Mouse (Mus musculus): ENCODE data around the gene Pcbp3. TPM values are rescaled to one million over a fixed set of nuclear protein-coding genes. Genes with fewer than 3 reads are reported as not detected.

Pcbp3 gene
- polyA plus RNA-seq, 1 experiment from 2014 or later, result 11.9 TPM

DNA sequence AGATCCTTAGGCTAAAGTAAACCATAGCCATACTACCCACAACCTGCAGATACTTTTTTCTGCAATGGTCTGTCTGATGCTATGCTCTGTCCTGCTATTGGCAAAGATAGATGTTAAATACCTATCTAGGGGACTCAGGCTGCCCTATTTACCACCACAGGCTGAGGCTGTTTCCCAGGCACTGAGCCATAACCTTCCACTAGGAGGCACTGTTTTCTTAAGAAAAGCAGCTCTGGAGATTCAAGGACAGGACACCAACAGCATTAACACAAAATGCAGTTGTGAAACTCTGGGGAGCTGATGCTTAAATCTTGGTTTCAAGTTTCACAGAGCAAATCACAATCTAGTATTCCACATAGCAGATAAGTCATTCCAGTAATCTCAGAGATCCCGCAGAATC is 170.2 kb downstream of the Pcbp3 start:
- H3K27me3 ChIP-seq (ENCODE audit: control insufficient read depth, insufficient read depth, low read length), result no peaks in the 10 kb centered on the region
- H3K4me1 ChIP-seq (ENCODE audit: control insufficient read depth, insufficient read depth, low read length), result no peaks in the 10 kb centered on the region
- H3K4me2 ChIP-seq (ENCODE audit: low read depth, low read length), result no peak overlapping the region
- no peaks in the 10 kb centered on the region for H3K36me3 ChIP-seq (ENCODE audit: control insufficient read depth, insufficient read depth)
- 42% methylated on average over 1 of the region's 1 CpGs for WGBS
- no peak overlapping the region for H3K27ac ChIP-seq (ENCODE audit: low read length)
- no peak overlapping the region for H3K9ac ChIP-seq (ENCODE audit: low read length)
- H3K9me3 ChIP-seq (replicated peaks; ENCODE audit: control insufficient read depth, low read length), result no peaks in the 10 kb centered on the region
- ATAC-seq (replicated peaks; ENCODE audit: extremely low read depth, insufficient read depth, low FRiP score), result no peak
- no peak overlapping the region for H3K4me3 ChIP-seq (ENCODE audit: low read length)

DNA sequence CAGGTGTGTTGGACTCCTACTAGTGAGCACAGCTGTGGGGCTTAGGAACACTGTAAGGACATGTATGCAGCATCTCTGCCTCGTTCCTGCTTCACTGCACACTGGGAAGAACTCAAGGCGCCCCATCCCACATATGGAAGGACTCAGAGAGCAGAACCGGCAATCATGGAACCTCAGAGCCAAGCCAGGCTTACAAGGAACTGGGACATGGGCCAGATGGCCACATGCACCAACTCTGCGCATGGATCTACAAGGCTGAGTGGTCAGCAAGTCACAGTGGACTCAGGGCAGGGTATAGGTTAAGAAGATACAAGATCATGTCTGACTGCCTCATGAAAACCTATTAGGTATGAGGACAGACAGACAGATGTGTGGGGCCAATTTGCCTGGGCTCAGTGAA is 171.8 kb downstream of the Pcbp3 start:
- H3K4me1 ChIP-seq (ENCODE audit: control insufficient read depth, insufficient read depth, low read length), result no peaks in the 10 kb centered on the region
- no peak overlapping the region for H3K9ac ChIP-seq (ENCODE audit: low read length)
- no peak for ATAC-seq (replicated peaks; ENCODE audit: extremely low read depth, insufficient read depth, low FRiP score)
- H3K4me3 ChIP-seq (ENCODE audit: low read length), result no peak overlapping the region
- H3K9me3 ChIP-seq (replicated peaks; ENCODE audit: control insufficient read depth, low read length), result no peaks in the 10 kb centered on the region
- no peaks in the 10 kb centered on the region for H3K27me3 ChIP-seq (ENCODE audit: control insufficient read depth, insufficient read depth, low read length)
- 78% methylated on average over 4 of the region's 4 CpGs for WGBS
- H3K27ac ChIP-seq (ENCODE audit: low read length), result no peak overlapping the region
- no peaks in the 10 kb centered on the region for H3K36me3 ChIP-seq (ENCODE audit: control insufficient read depth, insufficient read depth)
- H3K4me2 ChIP-seq (ENCODE audit: low read depth, low read length), result no peak overlapping the region

DNA sequence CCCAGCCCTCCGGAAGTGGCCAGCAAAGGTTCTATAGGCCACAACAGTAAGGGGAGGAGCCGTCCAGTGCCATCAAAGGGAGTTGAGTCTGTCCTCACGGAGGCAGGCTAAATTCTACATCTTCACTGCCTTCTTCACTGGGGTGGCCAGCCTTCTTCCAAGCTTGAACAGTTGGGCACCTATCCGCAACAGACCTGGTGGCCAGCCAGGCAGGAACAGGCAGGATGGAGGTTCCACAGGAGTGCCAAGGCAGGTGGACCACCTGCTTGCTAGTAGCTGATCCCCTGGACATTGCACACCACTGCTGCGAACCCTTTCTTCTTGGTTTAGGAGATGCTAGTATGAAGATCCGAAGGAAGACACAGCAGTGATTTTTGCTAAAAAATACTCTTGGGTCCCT is 176.4 kb downstream of the Pcbp3 start:
- WGBS, result 81% methylated on average over 6 of the region's 6 CpGs
- no peak for ATAC-seq (replicated peaks; ENCODE audit: extremely low read depth, insufficient read depth, low FRiP score)
- no peaks in the 10 kb centered on the region for H3K36me3 ChIP-seq (ENCODE audit: control insufficient read depth, insufficient read depth)
- no peak overlapping the region for H3K4me3 ChIP-seq (ENCODE audit: low read length)
- H3K4me2 ChIP-seq (ENCODE audit: low read depth, low read length), result no peak overlapping the region
- H3K9ac ChIP-seq (ENCODE audit: low read length), result no peak overlapping the region
- H3K4me1 ChIP-seq (ENCODE audit: control insufficient read depth, insufficient read depth, low read length), result no peaks in the 10 kb centered on the region
- no peak overlapping the region for H3K27ac ChIP-seq (ENCODE audit: low read length)
- no peaks in the 10 kb centered on the region for H3K27me3 ChIP-seq (ENCODE audit: control insufficient read depth, insufficient read depth, low read length)
- H3K9me3 ChIP-seq (replicated peaks; ENCODE audit: control insufficient read depth, low read length), result no peaks in the 10 kb centered on the region

DNA sequence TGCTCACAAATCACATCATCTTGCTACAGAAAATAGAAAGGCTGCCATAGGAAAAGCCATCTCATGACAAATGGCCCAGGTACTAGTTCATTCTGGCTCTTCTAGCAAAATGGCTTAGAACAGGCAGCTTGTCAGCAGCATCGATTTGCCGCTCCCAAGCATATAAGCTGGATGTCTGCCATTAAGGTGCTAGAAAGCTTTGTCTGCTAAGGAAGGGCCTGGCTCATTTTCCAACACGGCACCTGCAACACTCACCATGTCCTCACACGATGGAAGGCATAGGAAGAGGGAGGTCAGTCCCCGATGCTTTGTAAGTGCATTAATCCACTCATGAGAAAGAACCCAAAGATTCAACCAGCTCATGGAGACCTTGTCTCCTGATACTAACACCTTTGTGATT is 182.5 kb downstream of the Pcbp3 start:
- Histone ChIP-seq H3K36me3 (ENCODE audit: control insufficient read depth, insufficient read depth) (no peaks in the 10 kb centered on the region), H3K27me3 (ENCODE audit: control insufficient read depth, insufficient read depth, low read length) (no peaks in the 10 kb centered on the region), H3K9ac (ENCODE audit: low read length) (no peak overlapping the region), H3K9me3 (replicated peaks; ENCODE audit: control insufficient read depth, low read length) (no peaks in the 10 kb centered on the region), H3K27ac (ENCODE audit: low read length) (no peak overlapping the region), H3K4me3 (ENCODE audit: low read length) (no peak overlapping the region), H3K4me2 (ENCODE audit: low read depth, low read length) (no peak overlapping the region), H3K4me1 (ENCODE audit: control insufficient read depth, insufficient read depth, low read length) (no peaks in the 10 kb centered on the region)
- ATAC-seq (replicated peaks; ENCODE audit: extremely low read depth, insufficient read depth, low FRiP score), result no peak
- 85% methylated on average over 5 of the region's 5 CpGs for WGBS

DNA sequence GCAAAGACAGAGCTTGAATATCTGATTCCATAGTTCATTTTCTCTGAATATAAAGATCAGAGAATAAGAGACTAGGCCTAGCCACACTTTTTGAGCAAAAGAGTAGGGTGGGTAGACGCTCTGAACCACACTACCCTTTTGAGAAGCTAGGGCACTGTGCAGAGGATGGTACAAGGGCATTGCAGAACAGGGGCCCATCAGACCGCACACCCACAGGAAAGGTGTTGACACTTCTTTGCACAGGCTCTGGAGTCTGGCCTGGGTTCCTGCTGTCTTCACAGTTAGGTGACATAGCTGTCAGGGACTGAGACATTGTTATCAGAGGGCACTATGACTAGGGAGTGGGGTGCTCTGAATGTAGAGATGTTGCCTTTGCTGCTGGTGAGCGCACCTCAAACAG is 190.1 kb downstream of the Pcbp3 start:
- ATAC-seq (replicated peaks; ENCODE audit: extremely low read depth, insufficient read depth, low FRiP score), result peak; percentile 70; the same call in 1 of the 2 replicates
- no peak overlapping the region for H3K27ac ChIP-seq (ENCODE audit: low read length)
- no peaks in the 10 kb centered on the region for H3K9me3 ChIP-seq (replicated peaks; ENCODE audit: control insufficient read depth, low read length)
- H3K4me3 ChIP-seq (ENCODE audit: low read length), result no peak overlapping the region
- peaks cover 6% of the 10 kb centered on the region for H3K4me1 ChIP-seq (ENCODE audit: control insufficient read depth, insufficient read depth, low read length)
- no peaks in the 10 kb centered on the region for H3K36me3 ChIP-seq (ENCODE audit: control insufficient read depth, insufficient read depth)
- H3K4me2 ChIP-seq (ENCODE audit: low read depth, low read length), result no peak overlapping the region
- H3K9ac ChIP-seq (ENCODE audit: low read length), result no peak overlapping the region
- 43% methylated on average over 3 of the region's 3 CpGs for WGBS
- no peaks in the 10 kb centered on the region for H3K27me3 ChIP-seq (ENCODE audit: control insufficient read depth, insufficient read depth, low read length)

DNA sequence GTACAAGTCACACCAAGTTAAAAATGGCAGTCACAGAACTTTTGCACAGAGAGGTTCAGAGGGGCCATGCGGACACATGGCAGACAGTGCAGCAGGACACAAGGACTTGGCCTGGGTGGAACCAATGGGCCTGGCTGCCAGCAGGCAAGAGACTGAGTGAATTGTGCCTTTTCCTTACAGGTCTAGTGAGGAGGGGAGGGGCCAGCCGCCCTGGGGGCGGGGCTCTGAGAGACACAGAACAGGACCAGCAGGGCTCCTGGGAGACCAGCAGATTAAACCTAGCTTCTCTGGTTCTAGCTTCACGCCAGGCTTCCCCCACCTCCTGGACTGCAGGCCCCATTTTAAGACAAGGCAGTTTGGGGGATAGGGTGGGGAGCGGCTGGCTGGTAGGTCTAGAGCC is 190.6 kb downstream of the Pcbp3 start:
- H3K9me3 ChIP-seq (replicated peaks; ENCODE audit: control insufficient read depth, low read length), result no peaks in the 10 kb centered on the region
- no peak overlapping the region for H3K4me3 ChIP-seq (ENCODE audit: low read length)
- no peak for ATAC-seq (replicated peaks; ENCODE audit: extremely low read depth, insufficient read depth, low FRiP score)
- no peak overlapping the region for H3K4me2 ChIP-seq (ENCODE audit: low read depth, low read length)
- no peaks in the 10 kb centered on the region for H3K36me3 ChIP-seq (ENCODE audit: control insufficient read depth, insufficient read depth)
- H3K27ac ChIP-seq (ENCODE audit: low read length), result no peak overlapping the region
- 66% methylated on average over 5 of the region's 5 CpGs for WGBS
- no peak overlapping the region for H3K9ac ChIP-seq (ENCODE audit: low read length)
- peaks cover 6% of the 10 kb centered on the region for H3K4me1 ChIP-seq (ENCODE audit: control insufficient read depth, insufficient read depth, low read length)
- H3K27me3 ChIP-seq (ENCODE audit: control insufficient read depth, insufficient read depth, low read length), result no peaks in the 10 kb centered on the region

DNA sequence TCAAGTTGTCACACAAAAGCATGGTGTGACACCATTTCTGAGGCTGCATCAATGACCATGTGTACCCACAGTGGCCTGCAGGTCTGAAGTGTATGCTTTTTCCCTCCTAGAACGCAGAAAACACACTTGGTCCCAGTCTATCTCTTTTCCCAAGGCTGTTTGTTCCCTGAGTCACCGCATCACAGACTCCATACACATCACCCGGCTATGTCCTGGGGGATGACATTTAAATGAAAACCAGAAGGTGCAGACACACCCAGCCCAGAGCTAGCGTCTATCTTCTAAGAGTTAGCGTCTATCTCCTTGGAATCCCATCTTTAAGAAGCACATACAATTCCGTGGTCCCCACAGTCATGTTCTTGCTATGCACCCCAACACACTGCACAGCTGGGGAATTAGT is 192.1 kb downstream of the Pcbp3 start:
- Histone ChIP-seq H3K4me3 (ENCODE audit: low read length) (no peak overlapping the region), H3K27ac (ENCODE audit: low read length) (no peak overlapping the region), H3K9ac (ENCODE audit: low read length) (no peak overlapping the region), H3K9me3 (replicated peaks; ENCODE audit: control insufficient read depth, low read length) (no peaks in the 10 kb centered on the region), H3K4me2 (ENCODE audit: low read depth, low read length) (no peak overlapping the region), H3K27me3 (ENCODE audit: control insufficient read depth, insufficient read depth, low read length) (no peaks in the 10 kb centered on the region), H3K4me1 (ENCODE audit: control insufficient read depth, insufficient read depth, low read length) (peaks cover 6% of the 10 kb centered on the region), H3K36me3 (ENCODE audit: control insufficient read depth, insufficient read depth) (no peaks in the 10 kb centered on the region)
- WGBS, result 86% methylated on average over 6 of the region's 6 CpGs
- no peak for ATAC-seq (replicated peaks; ENCODE audit: extremely low read depth, insufficient read depth, low FRiP score)

DNA sequence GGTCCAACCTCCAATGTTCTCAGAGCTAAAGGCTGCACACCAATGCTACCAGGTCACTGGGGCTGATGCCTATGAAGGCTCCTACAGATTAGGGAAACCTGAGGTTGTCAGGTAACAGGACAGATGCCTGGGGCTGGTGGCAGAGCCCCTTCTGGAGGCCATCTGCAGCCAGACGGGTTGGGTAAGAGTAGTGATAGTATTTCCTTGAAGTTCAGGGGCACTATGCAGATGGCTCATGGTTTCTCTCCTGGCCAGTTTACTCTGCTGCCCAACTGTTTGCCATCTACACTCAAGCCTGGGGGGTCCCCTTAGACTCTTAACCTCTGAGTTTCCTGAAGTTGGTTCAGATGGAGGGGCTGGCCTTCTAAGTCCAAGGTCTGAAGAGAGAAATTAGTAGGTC is 195.5 kb downstream of the Pcbp3 start:
- no peaks in the 10 kb centered on the region for H3K9me3 ChIP-seq (replicated peaks; ENCODE audit: control insufficient read depth, low read length)
- H3K4me2 ChIP-seq (ENCODE audit: low read depth, low read length), result no peak overlapping the region
- no peak overlapping the region for H3K4me3 ChIP-seq (ENCODE audit: low read length)
- 76% methylated on average over 1 of the region's 1 CpGs for WGBS
- ATAC-seq (replicated peaks; ENCODE audit: extremely low read depth, insufficient read depth, low FRiP score), result no peak
- no peak overlapping the region for H3K27ac ChIP-seq (ENCODE audit: low read length)
- H3K9ac ChIP-seq (ENCODE audit: low read length), result no peak overlapping the region
- H3K27me3 ChIP-seq (ENCODE audit: control insufficient read depth, insufficient read depth, low read length), result no peaks in the 10 kb centered on the region
- H3K36me3 ChIP-seq (ENCODE audit: control insufficient read depth, insufficient read depth), result no peaks in the 10 kb centered on the region
- H3K4me1 ChIP-seq (ENCODE audit: control insufficient read depth, insufficient read depth, low read length), result peaks cover 2% of the 10 kb centered on the region

DNA sequence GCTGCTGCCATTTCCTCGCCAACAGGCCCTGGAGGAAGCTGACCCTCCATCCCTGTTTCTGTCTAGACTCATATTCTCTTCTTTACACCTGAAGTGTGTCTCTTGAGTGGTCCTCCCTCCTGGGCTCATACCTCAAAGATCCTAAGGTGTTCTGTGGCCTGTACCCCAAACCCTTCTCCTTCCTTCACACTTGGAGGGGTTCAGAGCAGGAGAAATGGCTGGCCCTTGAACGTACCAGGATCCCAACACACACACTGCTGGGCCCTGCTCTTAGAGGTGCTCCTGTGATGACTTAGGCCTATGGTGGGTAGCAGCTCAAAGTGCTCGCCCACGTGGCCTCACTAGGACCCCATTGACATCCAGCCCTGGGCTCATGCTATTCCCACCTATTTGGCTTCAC is 196.8 kb downstream of the Pcbp3 start:
- ATAC-seq (replicated peaks; ENCODE audit: extremely low read depth, insufficient read depth, low FRiP score), result no peak
- no peak overlapping the region for H3K9ac ChIP-seq (ENCODE audit: low read length)
- WGBS, result 76% methylated on average over 4 of the region's 4 CpGs

DNA sequence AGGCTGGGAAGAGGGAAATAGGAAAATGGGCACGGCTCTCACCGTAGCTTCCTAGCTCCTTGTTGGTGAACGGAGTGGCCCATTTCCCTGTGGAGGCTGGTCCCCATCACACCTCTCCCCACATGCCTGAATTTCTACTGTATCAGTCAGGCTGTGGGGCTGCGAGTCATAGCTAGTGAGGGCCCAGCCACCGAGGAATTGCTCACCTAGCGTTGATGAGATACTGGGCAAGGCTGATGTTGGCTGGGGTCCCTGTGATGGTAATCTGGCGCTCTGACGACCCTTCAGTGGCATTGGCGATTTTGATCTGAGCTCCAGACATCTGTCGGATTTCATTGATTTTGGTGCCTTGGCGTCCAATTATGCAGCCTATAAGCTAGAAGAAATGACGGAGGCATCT is 198.7 kb downstream of the Pcbp3 start:
- Histone ChIP-seq H3K36me3 (ENCODE audit: control insufficient read depth, insufficient read depth) (no peaks in the 10 kb centered on the region), H3K4me3 (ENCODE audit: low read length) (no peak overlapping the region), H3K27me3 (ENCODE audit: control insufficient read depth, insufficient read depth, low read length) (no peaks in the 10 kb centered on the region), H3K9me3 (replicated peaks; ENCODE audit: control insufficient read depth, low read length) (no peaks in the 10 kb centered on the region), H3K27ac (ENCODE audit: low read length) (no peak overlapping the region), H3K4me2 (ENCODE audit: low read depth, low read length) (no peak overlapping the region), H3K4me1 (ENCODE audit: control insufficient read depth, insufficient read depth, low read length) (no peaks in the 10 kb centered on the region), H3K9ac (ENCODE audit: low read length) (no peak overlapping the region)
- WGBS, result 88% methylated on average over 12 of the region's 12 CpGs
- ATAC-seq (replicated peaks; ENCODE audit: extremely low read depth, insufficient read depth, low FRiP score), result no peak

More for the DNA sequence above, 196.8 kb downstream of the Pcbp3 start:
- no peaks in the 10 kb centered on the region for H3K4me1 ChIP-seq (ENCODE audit: control insufficient read depth, insufficient read depth, low read length)
- H3K27me3 ChIP-seq (ENCODE audit: control insufficient read depth, insufficient read depth, low read length), result no peaks in the 10 kb centered on the region
- H3K4me3 ChIP-seq (ENCODE audit: low read length), result no peak overlapping the region
- H3K4me2 ChIP-seq (ENCODE audit: low read depth, low read length), result no peak overlapping the region
- H3K27ac ChIP-seq (ENCODE audit: low read length), result no peak overlapping the region
- no peaks in the 10 kb centered on the region for H3K9me3 ChIP-seq (replicated peaks; ENCODE audit: control insufficient read depth, low read length)
- no peaks in the 10 kb centered on the region for H3K36me3 ChIP-seq (ENCODE audit: control insufficient read depth, insufficient read depth)
